Mouse (Mus musculus) macrophage (primary cell): ENCODE measurements around the gene Slc41a3. TPM values are rescaled to one million over a fixed set of nuclear protein-coding genes. Genes with fewer than 3 reads are reported as not detected.
"Not testable (repeated sequence)": the region's sequence is repeated elsewhere in the genome, so short reads cannot be mapped to it uniquely, and the experiment has no call there.

Source experiments
- H3K27ac ChIP-seq: fragments of 350-480 bp; formaldehyde crosslinking; 2 replicates; pipeline ENCODE4 v1.9.0; 2021
- H3K36me3 ChIP-seq: fragments of 350-480 bp; formaldehyde crosslinking; 2 replicates; pipeline ENCODE4 v1.9.0; 2021; ENCODE audit errors: inconsistent target
- H3K4me3 ChIP-seq: fragments of 350-480 bp; formaldehyde crosslinking; 2 replicates; pipeline ENCODE4 v1.9.0; 2021; ENCODE audit errors: inconsistent target
- H3K79me2 ChIP-seq: fragments of 350-480 bp; formaldehyde crosslinking; 2 replicates; pipeline ENCODE4 v1.9.0; 2021; ENCODE audit errors: inconsistent target
- WGBS: methylation state at CpG from one replicate; pipeline ENCODE4 v1.1.7; 2026; ENCODE audit warnings: inconsistent platforms; ENCODE audit not compliant: missing documents; 5-methylcytosine and 5-hydroxymethylcytosine counted together
- polyA plus RNA-seq: library from polyadenylated mRNA; stranded (reverse); fragments of 250-400 nt; gene quantifications from 3 replicates; pipeline ENCODE4 v1.2.4, GENCODE M21; 2018; ENCODE audit warnings: inconsistent platforms

The Slc41a3 gene
- polyA plus RNA-seq, 1 experiment from 2014 or later = 11.2 TPM

- not testable (repeated sequence) for H3K27ac ChIP-seq, H3K4me3 ChIP-seq, H3K79me2 ChIP-seq, H3K36me3 ChIP-seq
- WGBS = 73% methylated on average over 2 of the region's 2 CpGs
Observed at GRCm38 (mm10) chr6:90656344-90656850, 51.9 kb downstream of the Slc41a3 start.

DNA sequence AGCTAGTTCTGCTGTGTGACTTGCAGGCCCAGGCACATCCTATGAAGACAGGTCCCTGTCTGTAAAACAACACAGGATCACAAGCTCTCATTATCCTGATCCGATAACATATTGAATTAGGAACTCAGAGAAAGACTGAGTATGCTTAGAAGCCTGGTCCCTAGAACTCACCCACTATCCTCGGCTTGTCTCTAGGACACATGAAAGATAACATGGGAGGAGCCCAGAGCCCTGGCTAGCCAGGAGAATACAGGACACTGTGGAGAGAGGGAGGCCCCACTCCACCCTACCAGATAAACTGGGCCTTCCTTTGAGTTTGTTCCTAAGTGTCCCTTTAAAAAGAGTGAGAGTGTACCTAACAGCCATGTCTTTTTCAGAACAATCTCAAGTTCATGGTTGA, 55.4 kb downstream of the Slc41a3 start:
- 90% methylated on average over 2 of the region's 2 CpGs for WGBS
- no peak overlapping the region for H3K27ac ChIP-seq
- no peaks in the 10 kb centered on the region for H3K79me2 ChIP-seq
- H3K4me3 ChIP-seq = no peak overlapping the region
- H3K36me3 ChIP-seq = peaks cover 32% of the 10 kb centered on the region

DNA sequence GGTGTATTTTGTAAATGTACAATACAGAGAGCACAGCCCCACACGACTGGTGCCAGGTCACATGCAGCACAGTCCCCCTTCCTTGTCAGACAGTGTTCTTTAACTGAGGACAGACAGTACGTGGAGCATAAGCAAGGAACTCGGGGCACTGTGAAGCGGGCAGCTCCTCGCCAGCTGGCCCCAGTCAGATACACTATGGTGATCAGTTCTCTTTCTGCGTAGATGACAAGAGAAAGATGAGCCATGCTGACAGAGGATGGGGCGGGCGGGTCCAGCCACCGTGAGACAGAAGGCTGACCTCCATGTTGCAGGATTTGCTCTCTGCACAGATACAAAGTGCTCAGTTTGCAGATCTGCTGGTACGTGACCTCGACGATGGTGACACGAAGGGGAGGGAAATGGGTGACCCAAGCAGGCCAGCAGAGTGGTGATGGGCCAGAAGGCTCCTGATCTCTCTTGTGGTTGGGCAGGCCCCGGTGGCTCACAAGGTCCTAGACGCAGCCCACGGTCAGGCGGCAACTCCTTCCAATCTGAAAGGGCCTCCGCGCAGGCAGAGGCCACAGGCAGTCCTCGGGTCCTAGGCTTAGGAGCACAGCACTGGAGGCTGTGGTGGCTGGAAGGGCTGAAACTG, 56.0 kb downstream of the Slc41a3 start:
- Histone ChIP-seq H3K79me2 (no peaks in the 10 kb centered on the region), H3K36me3 (peaks cover 38% of the 10 kb centered on the region), H3K4me3 (no peak overlapping the region), H3K27ac (no peak overlapping the region)
- WGBS = 93% methylated on average over 20 of the region's 20 CpGs

- 78% methylated on average over 7 of the region's 11 CpGs for WGBS
- no peak overlapping the region for H3K27ac ChIP-seq
Observed at GRCm38 (mm10) chr6:90661029-90661399, 56.5 kb downstream of the Slc41a3 start.

GRCm38 (mm10) chr6:90662148-90662547, 57.6 kb downstream of the Slc41a3 start:
- Histone ChIP-seq H3K36me3 (peaks cover 54% of the 10 kb centered on the region), H3K79me2 (no peaks in the 10 kb centered on the region), H3K27ac (no peak overlapping the region), H3K4me3 (no peak overlapping the region)
- 90% methylated on average over 4 of the region's 5 CpGs for WGBS

More at GRCm38 (mm10) chr6:90661029-90661399, 56.5 kb downstream of the Slc41a3 start:
- Histone ChIP-seq H3K4me3 (no peak overlapping the region), H3K79me2 (no peaks in the 10 kb centered on the region), H3K36me3 (peaks cover 43% of the 10 kb centered on the region)

- H3K4me3 ChIP-seq = no peak overlapping the region
- H3K27ac ChIP-seq = no peak overlapping the region
- H3K36me3 ChIP-seq = peaks cover 69% of the 10 kb centered on the region
- H3K79me2 ChIP-seq = no peaks in the 10 kb centered on the region
- WGBS = 82% methylated on average over 9 of the region's 11 CpGs
Observed at GRCm38 (mm10) chr6:90663736-90664135, 59.2 kb downstream of the Slc41a3 start.

DNA sequence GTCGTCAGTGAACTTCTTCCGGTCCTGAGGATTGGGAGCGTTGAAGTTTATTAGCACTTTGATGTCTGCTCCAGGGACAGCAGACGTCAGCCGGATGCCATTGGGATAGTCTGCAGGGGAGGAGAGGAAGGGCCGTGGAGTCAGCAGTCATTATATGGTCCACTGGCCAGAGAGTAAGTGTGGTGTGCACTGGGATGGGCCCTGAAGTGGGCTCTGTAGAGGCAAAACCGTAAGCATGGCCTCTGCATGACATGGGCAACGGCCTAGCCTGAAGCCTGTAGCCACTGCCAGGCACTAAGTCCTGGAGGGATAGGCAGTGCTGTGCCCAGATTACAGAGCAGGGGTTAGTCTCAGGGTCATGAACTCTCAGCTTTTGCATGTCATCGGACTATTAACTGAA, 64.2 kb downstream of the Slc41a3 start:
- Histone ChIP-seq H3K27ac (no peak overlapping the region), H3K79me2 (no peaks in the 10 kb centered on the region), H3K4me3 (no peak overlapping the region), H3K36me3 (peaks cover 99% of the 10 kb centered on the region)
- 95% methylated on average over 9 of the region's 9 CpGs for WGBS

GRCm38 (mm10) chr6:90678759-90679158, 74.2 kb downstream of the Slc41a3 start:
- 94% methylated on average over 4 of the region's 4 CpGs for WGBS
- peaks cover 12% of the 10 kb centered on the region; the same call in 1 of the 2 replicates for H3K79me2 ChIP-seq
- H3K27ac ChIP-seq = no peak overlapping the region
- peaks cover 65% of the 10 kb centered on the region for H3K36me3 ChIP-seq
- H3K4me3 ChIP-seq = no peak overlapping the region

DNA sequence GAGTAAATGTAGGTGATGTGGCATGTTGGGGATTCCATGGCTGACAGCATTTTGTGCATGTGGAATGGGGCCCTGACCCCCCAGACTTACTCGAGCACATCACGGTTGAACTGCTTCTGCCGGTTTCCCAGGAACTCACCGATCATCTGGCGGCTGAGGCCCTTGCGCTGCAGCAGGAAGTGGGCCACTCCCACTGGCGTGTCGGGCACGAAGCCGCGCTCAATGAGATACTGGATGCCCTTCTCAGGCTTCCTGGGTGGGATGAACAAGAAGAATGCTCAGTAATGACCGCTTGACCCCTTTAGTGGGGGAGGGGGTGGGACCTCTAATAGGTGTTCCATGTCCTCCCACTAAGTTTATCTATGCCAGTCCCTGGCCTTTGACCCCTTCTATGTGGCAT, 75.9 kb downstream of the Slc41a3 start:
- Histone ChIP-seq H3K27ac (no peak overlapping the region), H3K4me3 (no peak overlapping the region), H3K79me2 (peaks cover 29% of the 10 kb centered on the region), H3K36me3 (peaks cover 61% of the 10 kb centered on the region)
- 96% methylated on average over 12 of the region's 12 CpGs for WGBS

- no peak overlapping the region for H3K4me3 ChIP-seq
- WGBS = 93% methylated on average over 3 of the region's 3 CpGs
- H3K79me2 ChIP-seq = peaks cover 64% of the 10 kb centered on the region
- H3K36me3 ChIP-seq = peaks cover 46% of the 10 kb centered on the region
- no peak overlapping the region for H3K27ac ChIP-seq
Observed at GRCm38 (mm10) chr6:90683831-90684532, 79.5 kb downstream of the Slc41a3 start.

DNA sequence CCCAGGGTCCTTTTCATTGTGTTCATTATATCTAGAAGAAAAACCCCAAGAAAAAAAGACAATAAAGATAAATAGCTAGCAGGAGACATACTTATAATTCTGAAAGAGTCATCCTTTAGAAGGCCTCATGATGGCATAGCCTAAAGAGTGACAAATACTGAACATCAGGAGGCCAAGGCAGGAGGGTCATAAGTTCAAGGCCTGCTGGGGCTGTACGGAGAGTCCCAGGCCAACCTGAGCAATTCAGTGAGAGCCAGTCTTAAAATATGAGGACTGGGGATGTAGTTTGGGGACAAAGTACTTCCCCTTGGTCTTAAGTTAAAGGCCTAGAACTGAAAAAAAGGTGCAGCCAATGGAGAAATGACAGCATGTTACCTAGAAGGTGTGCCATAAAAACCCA, 82.3 kb downstream of the Slc41a3 start:
- WGBS = 90% methylated on average over 1 of the region's 1 CpGs
- Histone ChIP-seq H3K4me3 (no peak overlapping the region), H3K79me2 (peaks cover 90% of the 10 kb centered on the region), H3K27ac (no peak overlapping the region), H3K36me3 (peaks cover 50% of the 10 kb centered on the region)

DNA sequence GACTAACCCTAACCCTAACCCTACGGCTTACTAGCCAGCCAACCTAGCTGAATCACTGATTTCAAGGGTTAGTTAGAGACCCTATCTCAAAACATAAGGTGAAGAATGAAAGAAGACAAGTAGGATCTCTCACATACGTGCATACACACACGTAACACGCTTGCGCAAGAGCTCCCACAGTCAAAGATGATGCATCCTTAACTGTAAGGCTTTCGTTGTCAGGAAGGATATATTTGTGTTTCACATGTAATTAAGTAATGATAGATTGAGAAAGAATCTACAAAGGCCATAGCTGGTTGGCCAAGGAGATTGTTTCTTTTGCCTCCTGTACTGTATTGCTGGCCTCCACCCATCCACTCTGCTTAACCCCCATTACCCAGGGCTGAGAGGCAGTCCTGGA, 83.5 kb downstream of the Slc41a3 start:
- Histone ChIP-seq H3K79me2 (peaks cover 88% of the 10 kb centered on the region), H3K36me3 (peaks cover 60% of the 10 kb centered on the region), H3K4me3 (no peak overlapping the region), H3K27ac (no peak overlapping the region)
- WGBS = 60% methylated on average over 5 of the region's 6 CpGs

GRCm38 (mm10) chr6:90688742-90689141, 84.2 kb downstream of the Slc41a3 start:
- Histone ChIP-seq H3K4me3 (no peak overlapping the region), H3K79me2 (peaks cover 80% of the 10 kb centered on the region), H3K36me3 (peaks cover 68% of the 10 kb centered on the region), H3K27ac (no peak overlapping the region)
- WGBS = 29% methylated on average over 3 of the region's 3 CpGs

DNA sequence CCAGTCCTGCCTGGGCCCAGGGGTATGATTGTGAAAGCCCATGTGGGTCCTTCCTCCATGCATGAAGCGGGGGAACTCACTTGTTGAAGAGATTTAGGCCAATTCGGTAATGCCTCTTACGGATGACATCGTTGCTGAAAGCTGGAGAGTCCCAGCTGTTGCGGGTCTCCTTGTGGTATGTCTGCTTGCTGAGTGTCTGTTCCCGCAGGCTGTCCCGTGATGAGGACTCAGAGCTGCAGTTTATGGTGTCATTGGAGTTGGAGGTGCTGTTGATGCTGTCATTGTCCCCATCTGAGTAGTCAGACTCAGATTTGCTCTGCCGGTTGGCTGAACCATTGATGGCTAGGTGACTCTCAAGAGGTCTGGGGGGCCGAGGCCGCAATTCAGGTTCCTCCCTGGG, 85.0 kb downstream of the Slc41a3 start:
- no peak overlapping the region for H3K27ac ChIP-seq
- no peak overlapping the region for H3K4me3 ChIP-seq
- peaks cover 74% of the 10 kb centered on the region for H3K36me3 ChIP-seq
- H3K79me2 ChIP-seq = peaks cover 73% of the 10 kb centered on the region
- WGBS = 87% methylated on average over 9 of the region's 10 CpGs

DNA sequence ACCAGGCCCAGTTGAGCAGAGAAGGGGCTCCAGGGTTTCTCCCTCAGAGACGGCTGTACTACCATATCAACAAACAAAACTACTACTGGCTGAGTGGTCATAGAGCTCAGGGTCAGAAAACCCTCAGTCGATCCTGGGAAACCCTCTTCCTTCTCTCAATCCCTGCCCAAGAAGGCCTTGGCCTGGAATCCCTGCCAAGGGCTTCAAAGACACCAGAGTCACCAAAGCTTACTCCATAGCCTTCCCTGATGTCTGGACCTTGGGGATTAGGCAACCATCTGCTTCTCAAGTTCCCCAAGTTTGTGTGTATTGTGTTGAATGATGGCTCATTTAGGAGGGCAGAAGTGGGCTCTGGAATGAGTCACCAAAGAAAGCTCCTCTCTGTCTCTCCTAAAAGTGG, 87.4 kb downstream of the Slc41a3 start:
- Histone ChIP-seq H3K79me2 (peaks cover 67% of the 10 kb centered on the region), H3K36me3 (peaks cover 69% of the 10 kb centered on the region), H3K27ac (no peak overlapping the region), H3K4me3 (no peak overlapping the region)
- WGBS = 94% methylated on average over 2 of the region's 2 CpGs
